Mouse (Mus musculus) liver, embryonic 11.5 days (tissue): ENCODE measurements around the gene Mroh3. TPM values are rescaled to one million over a fixed set of nuclear protein-coding genes. Genes with fewer than 3 reads are reported as not detected.

ENCODE experiments used
- ATAC-seq: fragments of 200-750 bp; cut with Nextera tagmentation; replicated peaks from 2 replicates; pipeline ENCODE4 v1.8.0; 2017; ENCODE audit warnings: moderate number of reproducible peaks, mild to moderate bottlenecking, moderate TSS enrichment, moderate library complexity; ENCODE audit not compliant: low FRiP score
- DNase-seq: peaks from one replicate; pipeline ENCODE4 v3.0.0-alpha.2; 2017; ENCODE audit warnings: low spot score
- H3K27ac ChIP-seq: fragments of 300-500 bp; sonication (generic); 2 replicates; pipeline ENCODE4 v1.5.1; 2014; ENCODE audit warnings: mild to moderate bottlenecking, low read depth, low read length, control low read depth
- H3K27me3 ChIP-seq: fragments of 300-500 bp; sonication (generic); replicated peaks from 2 replicates; pipeline ENCODE4 v1.6.1; 2014; ENCODE audit warnings: low read length, mixed read lengths; ENCODE audit not compliant: control insufficient read depth, insufficient read depth
- H3K36me3 ChIP-seq: fragments of 300-500 bp; sonication (generic); 2 replicates; pipeline ENCODE4 v1.6.1; 2014; ENCODE audit warnings: mild to moderate bottlenecking, low read length, moderate library complexity, mixed read lengths; ENCODE audit not compliant: control insufficient read depth, insufficient read depth
- H3K4me1 ChIP-seq: fragments of 300-500 bp; sonication (generic); replicated peaks from 2 replicates; pipeline ENCODE4 v1.6.1; 2014; ENCODE audit warnings: low read length, mixed read lengths; ENCODE audit not compliant: control insufficient read depth, insufficient read depth
- H3K4me2 ChIP-seq: fragments of 300-500 bp; sonication (generic); 2 replicates; pipeline ENCODE4 v1.6.1; 2014; ENCODE audit warnings: mild to moderate bottlenecking, control low read depth, moderate library complexity
- H3K4me3 ChIP-seq: fragments of 300-500 bp; sonication (generic); 2 replicates; pipeline ENCODE4 v1.5.1; 2014; ENCODE audit warnings: low read depth, low read length, control low read depth
- H3K9ac ChIP-seq: fragments of 300-500 bp; sonication (generic); 2 replicates; pipeline ENCODE4 v1.6.1; 2014; ENCODE audit warnings: low read depth, low read length, control low read depth
- H3K9me3 ChIP-seq: fragments of 300-500 bp; sonication (generic); 2 replicates; pipeline ENCODE4 v1.6.1; 2016; ENCODE audit warnings: low read length, inconsistent platforms, mixed read lengths; ENCODE audit not compliant: control insufficient read depth
- WGBS: fragments of 180-500 bp; shearing (Covaris S2); extraction: QIAGEN DNeasy Blood & Tissue Kit; methylation state at CpG from one replicate; pipeline ENCODE4 v1.1.7; 2014; 5-methylcytosine and 5-hydroxymethylcytosine counted together
- polyA plus RNA-seq: library from polyadenylated mRNA; unstranded; fragments of >200 nt; fragmentation: Nextera tagmentation; extraction: Ambion mirVana; gene quantifications from 2 replicates; pipeline ENCODE4 v1.2.1, GENCODE M21; 2014

Mroh3 gene
- polyA plus RNA-seq, 1 experiment from 2014 or later: not detected

DNA sequence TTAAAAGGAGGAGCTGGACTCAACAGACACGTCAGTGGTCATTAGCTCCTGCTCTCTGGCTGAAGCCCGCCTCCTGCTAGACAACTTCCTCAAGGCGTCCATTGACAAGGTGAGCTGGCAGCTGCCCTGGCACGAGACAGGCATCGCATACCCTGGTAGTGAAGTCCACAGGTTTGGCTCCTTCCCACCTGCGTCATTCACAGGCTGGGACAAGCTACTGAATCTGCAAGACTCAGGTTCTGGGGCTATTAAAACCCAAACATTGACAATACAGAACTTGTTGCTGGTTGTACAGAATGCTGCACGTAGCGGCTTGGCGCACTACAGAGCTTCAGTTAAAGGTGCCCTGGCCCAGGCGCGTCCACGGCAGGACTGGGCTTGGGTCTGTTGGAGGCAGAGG is 52.3 kb downstream of the Mroh3 start:
- no peak for ATAC-seq
- WGBS: 90% methylated on average over 12 of the region's 12 CpGs

DNA sequence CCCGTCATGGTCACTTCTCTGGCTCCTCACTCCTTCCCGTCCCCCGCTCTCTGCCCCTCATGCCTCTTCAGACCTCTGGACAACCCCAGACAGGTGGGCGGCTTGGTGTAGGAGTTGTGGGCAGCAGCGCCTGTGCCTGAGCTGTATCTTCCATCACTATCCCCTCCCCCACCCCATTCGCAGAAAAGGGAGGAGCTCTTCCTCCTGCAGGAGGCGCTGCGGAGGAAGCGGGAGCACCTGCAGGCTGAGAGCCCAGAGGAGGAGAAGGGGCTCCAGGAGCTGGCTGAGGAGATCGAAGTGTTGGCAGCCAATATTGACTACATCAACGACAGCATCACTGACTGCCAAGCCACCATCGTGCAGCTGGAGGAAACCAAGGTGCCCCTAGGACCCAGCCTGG is 52.8 kb downstream of the Mroh3 start:
- 59% methylated on average over 12 of the region's 12 CpGs for WGBS
- H3K9me3 ChIP-seq: no peaks in the 10 kb centered on the region
- no peak overlapping the region for H3K9ac ChIP-seq
- H3K4me2 ChIP-seq: no peak overlapping the region
- peaks cover 15% of the 10 kb centered on the region; the same call in 1 of the 2 replicates for H3K36me3 ChIP-seq
- H3K4me1 ChIP-seq: no peaks in the 10 kb centered on the region
- no peaks in the 10 kb centered on the region for H3K27me3 ChIP-seq
- DNase-seq (no peak), ATAC-seq (no peak)
- no peak overlapping the region for H3K4me3 ChIP-seq
- H3K27ac ChIP-seq: no peak overlapping the region

More for the DNA sequence above, 52.3 kb downstream of the Mroh3 start:
- no peak overlapping the region for H3K4me2 ChIP-seq
- no peaks in the 10 kb centered on the region for H3K9me3 ChIP-seq
- no peak overlapping the region for H3K9ac ChIP-seq
- DNase-seq: no peak
- H3K4me3 ChIP-seq: no peak overlapping the region
- no peaks in the 10 kb centered on the region; the same call in 1 of the 2 replicates for H3K27me3 ChIP-seq
- no peak overlapping the region for H3K27ac ChIP-seq
- peaks cover 15% of the 10 kb centered on the region; the same call in 1 of the 2 replicates for H3K36me3 ChIP-seq
- no peaks in the 10 kb centered on the region for H3K4me1 ChIP-seq

DNA sequence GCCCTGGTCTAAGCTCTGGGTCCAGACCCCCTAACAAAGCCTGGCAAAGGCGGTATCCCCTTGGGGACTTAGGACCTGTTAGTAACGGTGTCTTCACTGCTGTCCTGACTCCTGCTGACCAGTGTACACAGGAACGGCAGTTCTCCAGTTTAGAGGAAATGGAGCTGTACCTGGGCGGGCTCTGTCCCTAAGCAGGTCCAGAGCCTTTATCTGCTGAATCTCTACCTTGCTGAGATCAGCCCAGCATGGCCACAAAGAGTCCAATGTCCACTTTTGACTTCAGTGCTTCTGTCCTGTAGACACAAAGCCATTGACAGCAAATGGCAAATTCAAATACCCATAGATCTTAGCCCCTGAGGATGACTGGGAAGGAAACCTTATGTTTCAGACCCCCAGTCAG is 55.7 kb downstream of the Mroh3 start:
- H3K9me3 ChIP-seq: no peaks in the 10 kb centered on the region
- H3K36me3 ChIP-seq: peaks cover 15% of the 10 kb centered on the region; the same call in 1 of the 2 replicates
- WGBS: 87% methylated on average over 4 of the region's 4 CpGs
- DNase-seq (no peak), ATAC-seq (no peak)
- no peak overlapping the region for H3K27ac ChIP-seq
- H3K4me2 ChIP-seq: no peak overlapping the region
- H3K4me3 ChIP-seq: no peak overlapping the region
- no peak overlapping the region for H3K9ac ChIP-seq
- no peaks in the 10 kb centered on the region for H3K4me1 ChIP-seq
- no peaks in the 10 kb centered on the region for H3K27me3 ChIP-seq

DNA sequence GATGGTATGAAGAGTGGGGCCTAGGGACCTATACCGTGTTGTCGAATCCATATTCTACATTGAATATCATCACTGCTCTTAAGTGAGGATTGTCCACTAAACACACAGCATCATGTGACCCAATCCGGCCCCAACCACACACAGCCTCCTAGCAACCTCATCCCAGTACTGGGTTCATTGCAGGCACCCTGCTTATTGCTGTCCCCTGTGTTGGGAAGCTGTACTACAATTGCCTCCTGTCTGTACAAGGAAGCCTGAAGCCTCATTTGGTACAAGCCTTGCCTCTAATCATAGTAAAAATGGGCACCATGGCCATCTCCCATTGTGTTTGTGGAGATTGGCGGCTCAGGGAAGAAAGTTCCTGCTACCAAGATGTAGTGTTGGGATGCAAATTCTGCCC is 56.3 kb downstream of the Mroh3 start:
- peaks cover 17% of the 10 kb centered on the region; the same call in 1 of the 2 replicates for H3K36me3 ChIP-seq
- ATAC-seq: no peak
- H3K9ac ChIP-seq: no peak overlapping the region
- H3K4me2 ChIP-seq: no peak overlapping the region
- WGBS: 94% methylated on average over 4 of the region's 4 CpGs
- H3K4me1 ChIP-seq: no peaks in the 10 kb centered on the region
- H3K9me3 ChIP-seq: no peaks in the 10 kb centered on the region
- no peaks in the 10 kb centered on the region for H3K27me3 ChIP-seq
- H3K27ac ChIP-seq: no peak overlapping the region
- H3K4me3 ChIP-seq: no peak overlapping the region
- no peak for DNase-seq

DNA sequence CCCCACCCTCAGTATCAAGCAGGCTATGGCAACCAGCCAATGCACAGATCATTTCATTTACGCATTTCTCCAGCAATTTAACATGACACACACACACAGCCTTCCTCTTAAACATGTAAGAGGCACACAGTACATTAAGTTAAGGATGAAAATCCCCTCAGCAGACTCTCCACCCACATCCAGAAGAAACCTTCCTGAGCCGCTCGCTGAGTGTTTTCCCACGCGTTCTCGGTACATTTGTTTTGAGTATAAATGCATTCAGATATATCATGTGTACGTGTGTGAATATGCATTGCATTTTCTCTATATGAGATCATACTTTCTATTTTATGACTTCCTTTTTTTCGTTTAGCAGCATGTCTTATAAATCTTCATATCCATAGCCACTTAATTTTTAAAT is 61.3 kb downstream of the Mroh3 start:
- DNase-seq: no peak
- Histone ChIP-seq H3K9me3 (no peaks in the 10 kb centered on the region), H3K27ac (no peak overlapping the region), H3K4me2 (no peak overlapping the region), H3K4me3 (no peak overlapping the region), H3K4me1 (0 out of 2 replicates have a peak, but pooled peaks cover 1% of the 10 kb centered on the region), H3K27me3 (no peaks in the 10 kb centered on the region), H3K9ac (no peak overlapping the region), H3K36me3 (peaks cover 20% of the 10 kb centered on the region; the same call in 1 of the 2 replicates)
- ATAC-seq: no peak
- 86% methylated on average over 8 of the region's 8 CpGs for WGBS

DNA sequence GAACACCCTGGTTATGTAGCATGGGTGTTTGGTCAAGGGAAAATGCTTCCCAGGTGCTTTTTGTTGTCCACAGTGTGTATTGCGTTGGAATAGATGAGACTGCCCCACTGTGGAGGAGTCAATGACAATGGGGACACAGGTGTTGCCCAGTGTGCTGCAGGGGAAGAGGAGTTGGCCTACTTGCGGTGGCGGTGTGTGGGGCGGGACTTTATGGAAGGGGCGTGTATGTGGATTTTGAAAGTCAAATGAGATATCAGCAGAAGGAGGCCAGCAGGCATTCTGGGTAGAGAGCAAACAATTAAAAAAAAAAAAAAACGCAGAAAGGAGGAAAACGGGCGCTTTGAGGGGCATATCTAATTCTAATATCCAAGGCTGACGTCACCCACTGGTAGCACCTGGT is 62.9 kb downstream of the Mroh3 start:
- H3K4me3 ChIP-seq: no peak overlapping the region
- no peak overlapping the region for H3K27ac ChIP-seq
- DNase-seq (no peak), ATAC-seq (no peak)
- peaks cover 18% of the 10 kb centered on the region; the same call in 1 of the 2 replicates for H3K36me3 ChIP-seq
- H3K4me1 ChIP-seq: 0 out of 2 replicates have a peak, but pooled peaks cover 3% of the 10 kb centered on the region
- H3K4me2 ChIP-seq: no peak overlapping the region
- no peaks in the 10 kb centered on the region for H3K9me3 ChIP-seq
- no peaks in the 10 kb centered on the region for H3K27me3 ChIP-seq
- WGBS: 90% methylated on average over 9 of the region's 9 CpGs
- no peak overlapping the region for H3K9ac ChIP-seq

DNA sequence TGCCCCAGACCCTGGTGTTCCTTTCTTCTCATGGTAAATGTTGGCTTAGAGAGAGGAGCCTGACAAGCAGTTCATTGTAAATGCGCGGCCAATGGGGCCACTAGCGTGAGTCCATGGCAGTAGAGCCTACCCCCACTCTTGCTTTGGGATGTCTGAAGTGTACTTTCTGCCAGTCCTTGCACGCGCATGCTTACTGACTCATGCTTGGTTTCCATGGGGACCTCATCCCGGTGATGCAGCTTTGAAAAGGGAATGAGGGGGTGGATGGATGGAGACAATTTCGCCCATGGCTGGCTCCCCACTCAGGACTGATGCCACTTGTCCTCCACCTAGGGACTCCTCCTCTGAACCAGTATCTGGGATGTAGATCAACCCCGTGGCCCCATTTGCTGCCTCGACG is 69.1 kb downstream of the Mroh3 start:
- no peaks in the 10 kb centered on the region for H3K9me3 ChIP-seq
- no peak overlapping the region for H3K4me2 ChIP-seq
- no peak overlapping the region for H3K27ac ChIP-seq
- DNase-seq: no peak
- no peak overlapping the region for H3K4me3 ChIP-seq
- H3K27me3 ChIP-seq: no peaks in the 10 kb centered on the region
- WGBS: 90% methylated on average over 10 of the region's 10 CpGs
- ATAC-seq: no peak
- H3K4me1 ChIP-seq: peaks cover 40% of the 10 kb centered on the region
- H3K36me3 ChIP-seq: peaks cover 11% of the 10 kb centered on the region; the same call in 1 of the 2 replicates
- no peak overlapping the region for H3K9ac ChIP-seq

DNA sequence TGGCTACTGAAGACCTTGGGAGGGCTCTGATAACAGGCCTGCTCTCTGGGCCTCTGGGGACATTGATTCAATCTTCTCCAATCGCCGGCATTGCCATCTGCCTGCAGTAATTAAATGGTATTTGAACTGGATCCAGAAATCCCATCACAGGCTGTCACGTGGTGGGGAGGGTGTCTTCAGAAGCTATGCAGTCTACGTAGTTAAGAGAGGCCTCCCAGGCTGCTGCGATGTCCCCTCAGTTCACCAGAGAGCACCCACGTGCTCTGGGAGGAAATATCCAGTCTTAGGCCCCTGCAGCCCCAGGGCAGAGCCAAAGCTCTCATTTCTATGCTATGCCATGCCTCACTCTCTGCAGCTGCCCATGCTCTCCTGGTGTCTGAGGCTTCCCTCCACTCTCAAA is 70.3 kb downstream of the Mroh3 start:
- Histone ChIP-seq H3K4me3 (no peak overlapping the region), H3K9ac (no peak overlapping the region), H3K9me3 (no peaks in the 10 kb centered on the region), H3K4me2 (no peak overlapping the region), H3K27ac (0 out of 2 replicates have a peak overlapping the region, but pooled peaks have one; percentile 9), H3K4me1 (peaks cover 51% of the 10 kb centered on the region), H3K36me3 (peaks cover under 1% of the 10 kb centered on the region; the same call in 1 of the 2 replicates), H3K27me3 (no peaks in the 10 kb centered on the region)
- ATAC-seq: no peak
- no peak for DNase-seq
- WGBS: 45% methylated on average over 6 of the region's 6 CpGs

DNA sequence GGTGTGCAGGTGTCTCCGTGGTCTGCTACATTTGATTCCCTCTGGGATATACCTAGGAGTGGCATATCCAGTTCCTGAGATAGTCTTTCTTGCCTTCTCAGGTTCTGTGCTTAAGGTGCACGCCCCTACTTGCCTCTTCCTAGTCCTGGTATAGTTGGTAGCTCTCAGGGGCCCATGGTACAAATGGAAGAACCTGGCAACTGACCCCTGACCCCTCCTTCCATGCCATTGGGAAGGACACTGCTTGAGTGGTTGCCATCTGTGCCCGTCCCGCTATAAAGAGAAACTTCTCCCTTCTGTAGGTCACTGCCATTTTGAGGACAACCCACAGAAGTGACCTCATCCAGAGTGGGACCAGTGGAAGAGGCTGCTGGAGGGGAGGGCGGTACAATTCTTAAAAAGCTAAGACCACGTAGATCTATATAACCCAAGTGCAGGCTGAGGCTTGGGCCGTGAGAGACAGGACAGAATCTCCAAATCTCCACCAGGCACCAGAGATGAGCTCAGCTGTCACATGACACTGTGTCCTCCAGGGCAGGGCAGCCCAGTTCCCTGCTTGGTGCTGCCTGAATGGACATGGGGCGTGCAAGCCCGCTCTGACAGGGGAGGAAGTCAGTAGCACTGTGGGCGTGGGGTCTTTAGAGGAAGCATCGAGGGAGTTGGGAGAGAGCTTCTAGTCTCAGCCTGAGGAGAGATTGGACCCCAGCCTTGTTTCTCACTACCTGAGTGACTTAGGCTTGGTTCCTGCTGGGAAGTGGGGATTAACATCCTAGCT is 71.3 kb downstream of the Mroh3 start:
- Histone ChIP-seq H3K4me2 (no peak overlapping the region), H3K4me3 (no peak overlapping the region), H3K4me1 (peaks cover 60% of the 10 kb centered on the region), H3K27me3 (no peaks in the 10 kb centered on the region), H3K9ac (no peak overlapping the region), H3K27ac (0 out of 2 replicates have a peak overlapping the region, but pooled peaks have one; percentile 9), H3K36me3 (no peaks in the 10 kb centered on the region), H3K9me3 (no peaks in the 10 kb centered on the region)
- no peak; the same call in 1 of the 2 replicates for ATAC-seq
- no peak for DNase-seq
- WGBS: 69% methylated on average over 11 of the region's 11 CpGs
